Mouse (Mus musculus): ENCODE data around the gene Arhgef6. TPM values are rescaled to one million over a fixed set of nuclear protein-coding genes. Genes with fewer than 3 reads are reported as not detected.

Arhgef6 gene
- polyA plus RNA-seq, 1 experiment = 31.8 TPM

GRCm38 (mm10) chrX:57326487-57327221 lies 11.9 kb downstream of the Arhgef6 start:
- 35% methylated on average over 16 of the region's 16 CpGs for WGBS

DNA sequence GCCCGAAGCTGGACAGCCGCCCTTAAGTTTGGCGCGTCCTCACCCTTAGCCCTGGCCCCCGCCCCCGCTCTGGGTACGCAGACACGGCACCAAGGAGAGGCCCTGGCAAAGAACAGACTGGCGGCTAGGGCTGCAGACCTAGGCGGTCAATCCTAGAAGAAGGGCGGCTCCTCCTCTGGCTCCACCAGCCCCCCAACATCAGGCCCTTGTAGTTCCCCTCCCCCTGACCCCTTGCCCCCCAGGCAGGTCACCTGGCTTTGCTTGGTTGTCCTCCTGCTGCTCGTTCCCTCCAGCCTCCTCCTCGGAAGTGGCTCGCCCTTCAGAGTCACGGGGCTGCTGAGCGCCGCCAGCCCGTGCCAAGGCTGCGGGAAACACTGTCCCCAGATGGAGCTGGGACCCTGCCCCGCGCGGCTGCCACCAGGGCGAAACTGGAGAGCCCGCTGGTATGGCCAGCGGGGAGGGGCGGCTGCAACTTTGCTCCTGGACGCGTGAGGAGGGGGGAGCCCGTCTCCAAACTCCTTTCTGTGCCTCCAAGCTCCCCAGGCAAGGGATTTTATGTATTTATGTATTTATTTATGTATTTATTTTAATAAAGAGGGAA lies 12.6 kb downstream of the Arhgef6 start:
- H3K4me1 ChIP-seq (ENCODE audit: control insufficient read depth, insufficient read depth, insufficient read length) = peaks cover 9% of the 10 kb centered on the region; the same call in 1 of the 2 replicates
- no peak for DNase-seq (ENCODE audit: low read depth in 1 of 2, low spot score in 2 of 2)
- H3K27ac ChIP-seq (ENCODE audit: insufficient read depth, low read length) = peak overlapping the region; percentile 60
- 36% methylated on average over 28 of the region's 29 CpGs for WGBS
- TF ChIP-seq POLR2A (IDR thresholded peaks at IDR 0.05; ENCODE audit: low read depth, low read length) (no peak), CTCF (IDR thresholded peaks at IDR 0.05; ENCODE audit: extremely low read depth, insufficient read depth, insufficient read length, insufficient replicate concordance) (no peak)
- H3K27me3 ChIP-seq (ENCODE audit: control insufficient read depth, insufficient read depth, low read length) = no peaks in the 10 kb centered on the region
- H3K4me3 ChIP-seq (ENCODE audit: extremely low read depth, insufficient read depth, insufficient read length) = peak overlapping the region; percentile 71; the same call in 1 of the 2 replicates
- H3K36me3 ChIP-seq (ENCODE audit: control insufficient read depth, insufficient read depth, low read length) = no peaks in the 10 kb centered on the region

More at GRCm38 (mm10) chrX:57326487-57327221, 11.9 kb downstream of the Arhgef6 start:
- peak in 1 of 2 experiments; percentile 41 for DNase-seq (ENCODE audit: low read depth in 1 of 2, low spot score in 2 of 2)
- Histone ChIP-seq H3K27ac (ENCODE audit: insufficient read depth, low read length) (peak overlapping the region; percentile 60), H3K27me3 (ENCODE audit: control insufficient read depth, insufficient read depth, low read length) (no peaks in the 10 kb centered on the region), H3K4me3 (ENCODE audit: extremely low read depth, insufficient read depth, insufficient read length) (peak overlapping the region; percentile 71; the same call in 1 of the 2 replicates), H3K4me1 (ENCODE audit: control insufficient read depth, insufficient read depth, insufficient read length) (peaks cover 9% of the 10 kb centered on the region; the same call in 1 of the 2 replicates), H3K36me3 (ENCODE audit: control insufficient read depth, insufficient read depth, low read length) (no peaks in the 10 kb centered on the region)
- TF ChIP-seq CTCF (IDR thresholded peaks at IDR 0.05; ENCODE audit: extremely low read depth, insufficient read depth, insufficient read length, insufficient replicate concordance) (no peak), POLR2A (IDR thresholded peaks at IDR 0.05; ENCODE audit: low read depth, low read length) (no peak)

GRCm38 (mm10) chrX:57324891-57325290 lies 13.6 kb downstream of the Arhgef6 start:
- Histone ChIP-seq H3K27ac (ENCODE audit: insufficient read depth, low read length) (no peak overlapping the region), H3K4me3 (ENCODE audit: extremely low read depth, insufficient read depth, insufficient read length) (no peak overlapping the region), H3K27me3 (ENCODE audit: control insufficient read depth, insufficient read depth, low read length) (no peaks in the 10 kb centered on the region), H3K36me3 (ENCODE audit: control insufficient read depth, insufficient read depth, low read length) (no peaks in the 10 kb centered on the region), H3K4me1 (ENCODE audit: control insufficient read depth, insufficient read depth, insufficient read length) (peaks cover 9% of the 10 kb centered on the region; the same call in 1 of the 2 replicates)
- WGBS = 72% methylated on average over 6 of the region's 6 CpGs
- TF ChIP-seq CTCF (IDR thresholded peaks at IDR 0.05; ENCODE audit: extremely low read depth, insufficient read depth, insufficient read length, insufficient replicate concordance) = no peak
- TF ChIP-seq POLR2A (IDR thresholded peaks at IDR 0.05; ENCODE audit: low read depth, low read length) = no peak
- no peak for DNase-seq (ENCODE audit: low read depth in 1 of 2, low spot score in 2 of 2)

DNA sequence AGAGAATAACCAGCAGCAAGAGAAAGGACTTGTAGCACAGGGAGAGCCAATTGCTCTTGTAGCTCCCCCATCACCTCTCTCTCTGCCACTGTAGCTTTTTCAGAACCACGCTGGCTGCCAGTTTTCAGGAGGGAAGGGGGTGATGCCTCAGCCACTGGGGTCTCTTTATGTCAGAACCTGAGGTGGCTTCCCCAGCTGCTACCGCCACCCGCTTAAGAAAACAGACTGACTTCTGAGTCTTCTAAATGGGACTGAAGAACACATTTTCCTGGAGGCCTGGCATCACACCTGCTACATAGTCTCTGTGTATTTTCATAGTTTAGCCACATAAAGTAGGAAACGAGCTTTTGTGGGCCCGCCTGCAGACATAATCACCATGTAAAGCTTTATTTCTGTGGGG lies 26.5 kb downstream of the Arhgef6 start:
- Histone ChIP-seq H3K27ac (ENCODE audit: insufficient read depth, low read length) (no peak overlapping the region), H3K4me1 (ENCODE audit: control insufficient read depth, insufficient read depth, insufficient read length) (peaks cover 4% of the 10 kb centered on the region; the same call in 1 of the 2 replicates), H3K27me3 (ENCODE audit: control insufficient read depth, insufficient read depth, low read length) (no peaks in the 10 kb centered on the region), H3K36me3 (ENCODE audit: control insufficient read depth, insufficient read depth, low read length) (no peaks in the 10 kb centered on the region), H3K4me3 (ENCODE audit: extremely low read depth, insufficient read depth, insufficient read length) (no peak overlapping the region)
- 69% methylated on average over 5 of the region's 5 CpGs for WGBS
- TF ChIP-seq CTCF (IDR thresholded peaks at IDR 0.05; ENCODE audit: extremely low read depth, insufficient read depth, insufficient read length, insufficient replicate concordance) = no peak
- DNase-seq (ENCODE audit: low read depth in 1 of 2, low spot score in 2 of 2) = no peak

- peaks cover 12% of the 10 kb centered on the region; the same call in 1 of the 2 replicates for H3K4me1 ChIP-seq (ENCODE audit: control insufficient read depth, insufficient read depth, insufficient read length)
- DNase-seq (ENCODE audit: low read depth in 1 of 2, low spot score in 2 of 2) = no peak
- TF ChIP-seq CTCF (IDR thresholded peaks at IDR 0.05; ENCODE audit: extremely low read depth, insufficient read depth, insufficient read length, insufficient replicate concordance) (no peak), POLR2A (IDR thresholded peaks at IDR 0.05; ENCODE audit: low read depth, low read length) (no peak)
- H3K27me3 ChIP-seq (ENCODE audit: control insufficient read depth, insufficient read depth, low read length) = no peaks in the 10 kb centered on the region
- no peaks in the 10 kb centered on the region for H3K36me3 ChIP-seq (ENCODE audit: control insufficient read depth, insufficient read depth, low read length)
- no peak overlapping the region for H3K4me3 ChIP-seq (ENCODE audit: extremely low read depth, insufficient read depth, insufficient read length)
- no peak overlapping the region for H3K27ac ChIP-seq (ENCODE audit: insufficient read depth, low read length)
- 62% methylated on average over 2 of the region's 2 CpGs for WGBS
These were observed 28.5 kb downstream of the Arhgef6 start for GRCm38 (mm10) chrX:57309993-57310392.

DNA sequence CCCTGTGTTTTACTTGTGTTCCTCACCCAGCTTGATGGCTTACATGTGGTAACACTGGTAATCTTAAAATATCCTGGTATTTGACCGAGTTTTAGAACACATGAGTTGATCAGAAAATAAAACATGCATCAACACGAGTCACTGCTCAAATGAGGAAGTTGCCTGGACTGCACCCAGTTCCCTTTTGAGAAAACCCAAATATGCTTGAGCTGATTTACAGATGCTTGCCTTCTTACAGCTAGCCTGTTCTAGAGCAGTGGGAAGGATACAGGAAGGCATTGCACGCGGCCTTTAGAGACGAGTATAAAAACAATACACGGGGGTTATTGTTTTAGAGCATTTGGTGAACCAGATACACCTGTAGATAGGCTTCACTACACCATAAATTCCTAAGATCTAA lies 31.8 kb downstream of the Arhgef6 start:
- H3K4me3 ChIP-seq (ENCODE audit: extremely low read depth, insufficient read depth, insufficient read length) = no peak overlapping the region
- peaks cover 3% of the 10 kb centered on the region; the same call in 1 of the 2 replicates for H3K36me3 ChIP-seq (ENCODE audit: control insufficient read depth, insufficient read depth, low read length)
- peak; percentile 13 to 26 for DNase-seq (ENCODE audit: low read depth in 1 of 2, low spot score in 2 of 2)
- H3K4me1 ChIP-seq (ENCODE audit: control insufficient read depth, insufficient read depth, insufficient read length) = peaks cover 16% of the 10 kb centered on the region; the same call in 1 of the 2 replicates
- TF ChIP-seq CTCF (IDR thresholded peaks at IDR 0.05; ENCODE audit: extremely low read depth, insufficient read depth, insufficient read length, insufficient replicate concordance) = no peak
- TF ChIP-seq POLR2A (IDR thresholded peaks at IDR 0.05; ENCODE audit: low read depth, low read length) = no peak
- WGBS = 30% methylated on average over 6 of the region's 6 CpGs
- no peaks in the 10 kb centered on the region for H3K27me3 ChIP-seq (ENCODE audit: control insufficient read depth, insufficient read depth, low read length)
- peak overlapping the region; percentile 79 for H3K27ac ChIP-seq (ENCODE audit: insufficient read depth, low read length)
